19 mouse cellular contexts compared by ENCODE assay signal in the genomic region with DNA sequence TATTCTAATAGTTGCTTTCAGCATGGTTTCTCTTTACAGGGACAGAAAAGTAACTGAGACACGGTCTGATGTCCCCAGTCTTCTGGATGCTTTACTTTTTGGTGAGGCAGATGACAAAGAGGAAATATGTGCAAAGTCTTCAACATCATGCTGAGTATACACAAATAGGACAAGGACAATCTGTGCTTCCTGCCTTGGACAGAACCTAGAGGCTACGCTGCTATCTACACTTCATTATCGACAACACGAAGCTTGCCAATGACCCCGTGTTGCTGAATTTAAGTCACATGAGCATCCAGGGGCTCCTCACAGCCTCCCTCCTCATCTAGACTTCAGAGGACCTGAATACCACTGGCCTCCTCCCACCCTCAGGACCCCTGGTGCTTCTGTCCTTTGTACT.
DNase-seq lines count a peak whose midpoint lies in the region; ATAC-seq and TF ChIP-seq lines count a peak whose summit lies in the region.
"Had no signal": no experiment of that assay in that cellular context is flagged by ENCODE, and none has a peak within 500 bp of the region (broad histone marks: within the 10 kb centered on the region; RNA-seq: fewer than 3 reads in every experiment).

No protein-coding gene starts in this region.

- WGBS in lung, embryonic 14.5 days: 69% methylated on average over 5 of the region's 5 CpGs

- no peak overlapping the region for H3K27ac ChIP-seq in lung, embryonic 14.5 days (ENCODE audit: low read depth)

- TF ChIP-seq CTCF in lung, embryonic 14.5 days (IDR thresholded peaks at IDR 0.05; ENCODE audit: low read depth): no peak

- peak; percentile 68 for DNase-seq in heart, adult 11 months
- no peak for DNase-seq in heart, adult 8-10 months (ENCODE audit: low spot score)
- peak; percentile 11 for DNase-seq in lung, embryonic 14.5 days
- DNase-seq in lung, postnatal 25 days (ENCODE audit: low spot score): no peak
- DNase-seq: adrenal gland, adult 2 months; adrenal gland, adult 8-10 months; adrenal gland, postnatal 10 days; adrenal gland, postnatal 14 days; adrenal gland, postnatal 25 days; adrenal gland, postnatal 36 days; B cell, adult 2 months; cerebellum, adult 11 months; cerebellum, adult 11-12 months; cerebellum, adult 18-20 months had no signal

- no peak; the same call in 1 of the 2 replicates for ATAC-seq in lung, embryonic 14.5 days (ENCODE audit: insufficient read depth)
- ATAC-seq: activated CD4-positive, CD25-positive, alpha-beta regulatory T cell, adult 4 months; CD4-positive, CD25-positive, alpha-beta regulatory T cell, adult 4 months; Patski had no signal

- H3K27me3 ChIP-seq in lung, embryonic 14.5 days (ENCODE audit: insufficient read depth, low read length): no peaks in the 10 kb centered on the region
- H3K27me3 ChIP-seq: CH12.LX, Patski had no signal

- no peak overlapping the region for H3K9ac ChIP-seq in lung, embryonic 14.5 days

- H3K4me1 ChIP-seq in lung, embryonic 14.5 days (ENCODE audit: insufficient read depth): no peaks in the 10 kb centered on the region

- no peaks in the 10 kb centered on the region for H3K36me3 ChIP-seq in lung, embryonic 14.5 days (ENCODE audit: insufficient read depth)

- H3K4me3 ChIP-seq in lung, embryonic 14.5 days (ENCODE audit: low read depth, low read length): no peak overlapping the region

- no peak overlapping the region for H3K4me2 ChIP-seq in lung, embryonic 14.5 days

- no peaks in the 10 kb centered on the region for H3K9me3 ChIP-seq in lung, embryonic 14.5 days (ENCODE audit: low read depth, low read length)
- H3K9me3 ChIP-seq: G1E had no signal

Comparison
In these comparisons a context has a peak if more than half of its experiments do, and no peak if none do; other contexts are left out.
1. DNase-seq: peak in heart, adult 11 months (single experiment) and lung, embryonic 14.5 days (single experiment); none in heart, adult 8-10 months (single experiment) and lung, postnatal 25 days (single experiment).